Mouse (Mus musculus): ENCODE data around the gene Myct1. TPM values are rescaled to one million over a fixed set of nuclear protein-coding genes. Genes with fewer than 3 reads are reported as not detected.

The Myct1 gene
- polyA plus RNA-seq (2012; ENCODE audit: low replicate concordance): 0.38 and 1.4 TPM in 2 replicates

GRCm38 (mm10) chr10:5593464-5593863 lies at the start of gene Myct1:
Gene Myct1 (plus strand): TSS chr10:5593775.

DNA sequence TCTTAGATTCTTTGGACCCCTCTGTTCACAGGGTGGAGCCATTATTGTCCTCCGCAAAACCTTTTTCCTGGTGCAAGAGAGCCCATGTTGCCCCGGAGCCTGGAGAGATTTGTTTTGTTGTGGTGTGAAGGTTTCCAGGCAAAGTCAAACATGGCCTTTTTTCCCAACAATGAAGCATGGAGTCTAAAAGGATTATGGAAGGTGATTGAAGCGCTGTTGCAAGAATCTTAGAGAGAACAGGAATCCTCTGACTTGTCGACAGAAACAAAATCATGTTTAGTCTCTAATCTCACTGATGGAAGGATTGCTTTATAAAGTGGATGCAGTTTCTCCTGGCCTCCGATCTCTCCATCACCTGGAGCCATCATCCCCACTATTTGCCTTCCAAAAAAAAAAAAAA lies 42.2 kb upstream of the Myct1 start, which contains the start of gene Syne1:
TSS of gene Syne1 (minus strand) at position 101 of the 400 bp plus-strand sequence.

GRCm38 (mm10) chr10:5639112-5639511 lies 45.5 kb downstream of the Myct1 start, which contains the start of gene Vip:
Gene Vip (plus strand): TSS chr10:5639218.

Other genes starting within 250 kb of the Myct1 start
- gene Syne1, start 42.3 kb upstream of the Myct1 start, polyA plus RNA-seq (2012; ENCODE audit: low replicate concordance): 5.5 and 11.7 TPM in 2 replicates
- not detected in 2 replicates for gene Vip, start 45.4 kb downstream of the Myct1 start, polyA plus RNA-seq (2012; ENCODE audit: low replicate concordance)
- 2.4 and 4.9 TPM in 2 replicates for gene Fbxo5, start 211.8 kb downstream of the Myct1 start, polyA plus RNA-seq (2012; ENCODE audit: low replicate concordance)
- gene Mtrf1l, start 230.1 kb downstream of the Myct1 start, polyA plus RNA-seq (2012; ENCODE audit: low replicate concordance): 1.6 and 3.0 TPM in 2 replicates